Mouse (Mus musculus) limb, embryonic 15.5 days (tissue): ENCODE results near the gene Abr. TPM values are rescaled to one million over a fixed set of nuclear protein-coding genes. Genes with fewer than 3 reads are reported as not detected.

Source experiments
- ATAC-seq: fragments of 200-750 bp; cut with Nextera tagmentation; 2 replicates; pipeline ENCODE4 v1.8.0; 2017; ENCODE audit warnings: low read depth, moderate TSS enrichment; ENCODE audit not compliant: insufficient number of reproducible peaks, low FRiP score, low TSS enrichment
- H3K27ac ChIP-seq: fragments of 300-500 bp; sonication (generic); 2 replicates; pipeline ENCODE4 v1.5.1; 2015; ENCODE audit warnings: moderate library complexity, mild to moderate bottlenecking, inconsistent platforms
- H3K27me3 ChIP-seq: fragments of 300-500 bp; sonication (generic); 2 replicates; pipeline ENCODE4 v1.6.1; 2015; ENCODE audit warnings: inconsistent platforms
- H3K36me3 ChIP-seq: fragments of 300-500 bp; sonication (generic); 2 replicates; pipeline ENCODE4 v1.6.1; 2015; ENCODE audit warnings: inconsistent platforms
- H3K4me1 ChIP-seq: fragments of 300-500 bp; sonication (generic); 2 replicates; pipeline ENCODE4 v1.6.1; 2015; ENCODE audit warnings: inconsistent platforms
- H3K4me2 ChIP-seq: fragments of 300-500 bp; sonication (generic); 2 replicates; pipeline ENCODE4 v1.6.1; 2015; ENCODE audit warnings: mild to moderate bottlenecking, inconsistent platforms
- H3K4me3 ChIP-seq: fragments of 300-500 bp; sonication (generic); 2 replicates; pipeline ENCODE4 v1.5.1; 2015; ENCODE audit warnings: mild to moderate bottlenecking, inconsistent platforms
- H3K9ac ChIP-seq: fragments of 300-500 bp; sonication (generic); 2 replicates; pipeline ENCODE4 v1.6.1; 2015; ENCODE audit warnings: inconsistent platforms
- H3K9me3 ChIP-seq: fragments of 300-500 bp; sonication (generic); 2 replicates; pipeline ENCODE4 v1.6.1; 2016; ENCODE audit warnings: inconsistent platforms
- WGBS: fragments of 180-500 bp; shearing (Covaris S2); methylation state at CpG from one replicate; pipeline ENCODE4 v1.1.7; 2015; 5-methylcytosine and 5-hydroxymethylcytosine counted together
- polyA plus RNA-seq: library from polyadenylated mRNA; unstranded; fragments of >200 nt; fragmentation: Nextera tagmentation; extraction: Ambion mirVana; gene quantifications from 2 replicates; pipeline ENCODE4 v1.2.1, GENCODE M21; 2015

The Abr gene
- polyA plus RNA-seq, 1 experiment from 2014 or later = 31.9 TPM

DNA sequence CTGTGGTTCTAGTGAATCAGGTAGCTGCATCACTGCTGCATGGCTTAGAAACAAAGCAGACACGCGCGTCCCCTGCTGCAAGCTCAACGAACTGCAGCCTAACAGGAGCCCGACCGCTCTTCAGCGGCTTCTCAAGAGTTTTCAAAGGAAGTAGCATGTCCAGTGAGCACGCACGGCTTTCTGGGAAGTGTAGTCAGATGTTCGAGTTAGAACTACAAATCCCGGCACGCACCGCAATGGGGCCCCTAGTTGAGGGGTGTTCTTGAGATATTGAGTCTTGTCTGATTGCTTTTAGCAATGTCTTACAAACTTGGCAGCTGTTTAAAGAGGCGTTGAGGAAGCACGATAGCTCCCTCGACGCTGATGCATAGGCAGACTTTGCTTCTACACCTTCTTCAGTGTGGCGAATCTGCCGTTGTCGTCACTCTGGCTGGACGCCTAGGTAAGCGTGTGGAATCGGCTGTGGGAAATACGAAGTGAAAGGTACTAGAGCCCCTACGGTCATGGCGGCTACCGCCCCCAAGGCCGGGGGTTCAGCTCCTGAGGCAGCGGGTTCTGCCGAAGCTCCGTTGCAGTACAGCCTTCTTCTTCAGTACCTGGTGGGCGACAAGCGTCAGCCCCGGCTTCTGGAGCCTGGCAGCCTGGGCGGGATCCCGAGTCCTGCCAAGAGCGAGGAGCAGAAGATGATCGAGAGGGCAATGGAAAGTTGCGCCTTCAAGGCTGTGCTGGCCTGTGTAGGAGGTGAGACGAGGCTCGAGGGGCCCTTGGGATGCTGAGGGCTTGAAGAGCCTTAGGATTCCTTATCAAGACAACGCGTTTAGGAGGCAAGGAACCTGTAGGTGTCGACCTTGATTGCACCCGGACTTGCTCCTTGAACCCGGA is 215.2 kb downstream of the Abr start, which contains the start of gene Timm22:
TSS of gene Timm22 (plus strand) at position 251 of the 882 bp plus-strand sequence.
- ATAC-seq = peak; percentile 95
- Histone ChIP-seq H3K4me1 (peaks cover 18% of the 10 kb centered on the region; the same call in 1 of the 2 replicates), H3K27ac (peak within 1 kb of the TSS; percentile 89), H3K9me3 (no peaks in the 10 kb centered on the region), H3K4me3 (peak within 1 kb of the TSS; percentile 66), H3K36me3 (peaks cover 21% of the 10 kb centered on the region), H3K27me3 (no peaks in the 10 kb centered on the region), H3K4me2 (peak within 1 kb of the TSS; percentile 68), H3K9ac (peak within 1 kb of the TSS; percentile 83)
- under 1% methylated on average over 46 of the region's 46 CpGs for WGBS

DNA sequence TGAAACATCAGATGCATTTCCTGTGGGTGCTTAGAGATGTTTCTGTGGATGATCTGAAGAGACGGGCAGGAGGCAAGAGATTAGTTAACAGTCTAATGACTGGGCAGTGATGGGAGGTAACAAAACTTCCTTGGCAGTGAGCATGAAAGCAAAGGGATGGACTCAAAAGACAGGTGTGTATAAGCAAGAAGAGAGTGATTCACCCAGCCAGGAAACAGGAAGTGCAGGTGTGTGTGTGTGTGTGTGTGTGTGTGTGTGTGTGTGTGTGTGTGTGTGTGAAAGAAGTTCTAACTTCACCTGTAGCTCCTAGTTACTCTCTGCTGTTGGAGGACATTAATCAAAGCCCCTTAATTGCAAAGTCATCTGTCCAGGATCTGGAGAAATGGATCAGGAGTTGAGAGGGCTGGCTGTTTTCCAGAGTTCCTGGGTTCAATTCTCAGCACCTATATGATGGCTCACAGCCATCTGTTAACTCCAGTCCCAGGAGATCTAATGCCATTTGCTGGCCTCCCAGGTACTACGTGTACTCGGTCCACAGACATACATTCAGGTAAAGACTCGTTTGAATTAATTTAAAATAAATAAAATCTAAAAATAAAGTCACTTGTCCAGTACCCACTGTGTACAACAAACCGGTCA is 216.4 kb downstream of the Abr start:
- ATAC-seq = no peak
- H3K36me3 ChIP-seq = peaks cover 12% of the 10 kb centered on the region
- no peak overlapping the region for H3K4me3 ChIP-seq
- 78% methylated on average over 5 of the region's 5 CpGs for WGBS
- H3K9ac ChIP-seq = no peak overlapping the region
- no peak overlapping the region for H3K4me2 ChIP-seq
- H3K4me1 ChIP-seq = peaks cover 21% of the 10 kb centered on the region
- H3K27me3 ChIP-seq = no peaks in the 10 kb centered on the region
- H3K27ac ChIP-seq = no peak overlapping the region
- no peaks in the 10 kb centered on the region for H3K9me3 ChIP-seq

DNA sequence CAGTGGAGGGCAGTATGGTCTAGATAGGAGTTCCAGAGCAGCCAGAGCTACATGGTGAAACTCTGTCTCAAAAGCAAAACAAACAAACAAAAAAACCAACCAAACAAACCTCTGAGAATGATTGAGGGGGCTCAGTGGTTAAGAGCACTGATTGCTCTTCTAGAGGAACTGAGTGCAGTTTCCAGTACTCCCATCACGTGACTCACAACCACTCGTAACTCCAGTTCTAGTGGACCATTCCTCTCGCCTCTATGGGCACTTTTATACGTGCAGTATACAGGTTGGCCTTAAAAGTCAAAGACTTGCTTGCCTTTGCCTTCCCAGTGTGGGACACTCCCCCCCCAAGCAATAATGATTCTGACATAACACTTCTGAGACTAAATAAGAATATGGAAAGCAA is 217.0 kb downstream of the Abr start:
- Histone ChIP-seq H3K4me3 (no peak overlapping the region), H3K9ac (no peak overlapping the region), H3K27me3 (no peaks in the 10 kb centered on the region), H3K9me3 (no peaks in the 10 kb centered on the region), H3K36me3 (peaks cover 11% of the 10 kb centered on the region), H3K4me1 (peaks cover 24% of the 10 kb centered on the region), H3K27ac (no peak overlapping the region), H3K4me2 (no peak overlapping the region)
- WGBS = 67% methylated on average over 4 of the region's 4 CpGs
- ATAC-seq = no peak

DNA sequence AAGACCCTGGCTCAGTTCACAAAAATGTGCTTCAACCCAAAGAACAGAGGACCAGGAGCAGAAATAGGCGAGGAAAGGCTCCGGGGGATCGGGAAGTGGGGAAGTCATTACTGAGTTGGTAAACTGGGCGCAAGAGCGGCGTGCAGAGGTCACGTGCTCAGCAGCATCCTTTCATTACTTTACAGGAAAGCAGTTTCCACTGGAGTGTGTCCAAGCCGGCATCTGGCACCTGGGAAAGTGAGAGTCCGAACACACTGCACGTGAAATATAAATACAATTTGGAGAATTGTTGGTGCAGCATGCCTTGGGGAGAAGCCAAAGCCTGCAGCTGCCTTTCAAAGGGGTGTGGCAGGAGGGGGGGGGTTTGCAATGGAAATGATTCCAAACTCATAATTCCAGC is 220.7 kb downstream of the Abr start:
- H3K4me3 ChIP-seq = no peak overlapping the region
- WGBS = 24% methylated on average over 10 of the region's 10 CpGs
- no peak overlapping the region for H3K4me2 ChIP-seq
- no peak overlapping the region for H3K9ac ChIP-seq
- no peaks in the 10 kb centered on the region for H3K36me3 ChIP-seq
- no peak for ATAC-seq
- H3K4me1 ChIP-seq = peaks cover 24% of the 10 kb centered on the region
- H3K27me3 ChIP-seq = no peaks in the 10 kb centered on the region
- H3K9me3 ChIP-seq = no peaks in the 10 kb centered on the region
- no peak overlapping the region; the same call in 1 of the 2 replicates for H3K27ac ChIP-seq

DNA sequence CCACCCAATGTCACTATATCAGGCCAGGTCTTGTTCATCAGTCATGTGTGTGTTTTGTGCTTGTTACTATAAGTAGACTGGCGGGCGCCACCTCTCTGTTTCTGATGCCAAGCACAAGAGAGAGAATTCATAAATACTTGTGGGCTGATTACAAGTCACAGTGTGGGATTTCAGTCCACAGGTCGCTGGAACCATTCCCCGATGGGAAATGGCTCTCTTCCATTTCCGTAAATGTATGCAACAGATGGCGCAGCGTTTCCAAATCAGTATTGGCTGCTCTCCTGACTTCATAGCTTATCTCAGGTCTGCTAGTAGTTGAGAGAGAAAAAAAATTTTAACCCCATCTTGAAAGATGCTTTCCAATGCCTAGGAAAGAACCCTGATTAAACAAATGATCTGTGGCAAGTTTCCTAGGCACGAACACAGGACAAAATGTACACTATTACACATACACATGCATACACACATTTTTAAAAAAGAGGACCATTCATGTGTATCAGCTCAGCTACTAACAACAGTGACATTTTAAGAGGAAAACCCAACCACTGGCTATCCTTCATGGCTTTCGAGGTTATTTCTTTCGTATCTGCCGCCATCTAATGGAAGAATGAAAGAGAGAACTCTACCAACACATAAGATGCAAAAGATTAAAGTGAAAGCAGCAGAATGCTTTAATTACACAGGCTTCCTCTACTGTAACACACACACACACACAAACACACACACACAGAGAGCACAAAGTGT is 222.4 kb downstream of the Abr start:
- Histone ChIP-seq H3K4me3 (peak overlapping the region; percentile 91), H3K27ac (peak overlapping the region; percentile 92), H3K9me3 (no peaks in the 10 kb centered on the region), H3K9ac (no peak overlapping the region), H3K4me1 (peaks cover 35% of the 10 kb centered on the region), H3K4me2 (peak overlapping the region; percentile 82), H3K36me3 (no peaks in the 10 kb centered on the region), H3K27me3 (no peaks in the 10 kb centered on the region)
- 6% methylated on average over 11 of the region's 11 CpGs for WGBS
- ATAC-seq = peak; percentile 8; the same call in 1 of the 2 replicates

DNA sequence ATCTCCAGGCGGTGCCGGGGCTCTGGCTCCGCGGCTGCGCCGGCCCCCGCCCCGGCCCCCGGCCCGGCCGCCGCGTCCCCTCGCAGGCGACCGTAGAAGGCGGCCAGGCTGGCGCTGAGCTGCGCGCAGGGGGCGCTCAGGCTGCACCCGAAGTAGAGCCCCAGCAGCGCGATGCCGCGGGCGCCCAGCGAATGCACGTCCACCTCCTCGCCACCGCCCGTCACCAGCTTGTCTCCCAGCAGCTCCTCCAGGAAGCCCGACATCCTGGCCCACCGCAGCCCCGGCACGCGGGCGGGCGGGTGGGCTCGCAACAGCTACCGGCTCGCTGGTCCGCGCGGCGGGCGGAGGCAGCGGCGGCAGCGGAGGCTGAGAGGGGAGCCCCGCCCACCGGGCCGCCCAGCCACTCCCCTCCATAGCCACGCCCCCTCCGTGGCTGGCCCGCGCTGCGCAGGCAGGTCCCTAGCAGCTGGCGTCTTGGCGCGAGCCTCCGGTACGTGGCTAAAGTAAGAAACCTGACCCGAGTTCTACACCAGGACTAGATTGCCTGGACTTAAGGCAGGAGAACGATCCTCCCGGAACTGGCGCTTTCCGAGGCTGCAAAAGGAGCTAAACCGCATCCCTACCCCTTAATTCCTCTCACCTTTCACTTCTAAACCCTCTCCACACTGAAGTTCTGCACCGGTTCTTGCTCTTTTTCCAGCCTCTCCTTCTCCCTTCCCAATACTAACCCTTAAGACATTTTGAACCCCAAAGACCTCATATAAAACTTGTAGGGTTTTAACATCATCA is 223.1 kb downstream of the Abr start, which contains the start of gene Nxn:
TSS of gene Nxn (minus strand) at position 343 of the 789 bp plus-strand sequence.
- peak within 1 kb of the TSS; percentile 92 for H3K27ac ChIP-seq
- peaks cover 37% of the 10 kb centered on the region for H3K4me1 ChIP-seq
- peak; percentile 86 for ATAC-seq
- WGBS = 1% methylated on average over 51 of the region's 70 CpGs
- H3K36me3 ChIP-seq = no peaks in the 10 kb centered on the region
- no peaks in the 10 kb centered on the region for H3K9me3 ChIP-seq
- H3K9ac ChIP-seq = peak within 1 kb of the TSS; percentile 76
- H3K4me2 ChIP-seq = peak within 1 kb of the TSS; percentile 82
- no peaks in the 10 kb centered on the region for H3K27me3 ChIP-seq
- H3K4me3 ChIP-seq = peak within 1 kb of the TSS; percentile 91

DNA sequence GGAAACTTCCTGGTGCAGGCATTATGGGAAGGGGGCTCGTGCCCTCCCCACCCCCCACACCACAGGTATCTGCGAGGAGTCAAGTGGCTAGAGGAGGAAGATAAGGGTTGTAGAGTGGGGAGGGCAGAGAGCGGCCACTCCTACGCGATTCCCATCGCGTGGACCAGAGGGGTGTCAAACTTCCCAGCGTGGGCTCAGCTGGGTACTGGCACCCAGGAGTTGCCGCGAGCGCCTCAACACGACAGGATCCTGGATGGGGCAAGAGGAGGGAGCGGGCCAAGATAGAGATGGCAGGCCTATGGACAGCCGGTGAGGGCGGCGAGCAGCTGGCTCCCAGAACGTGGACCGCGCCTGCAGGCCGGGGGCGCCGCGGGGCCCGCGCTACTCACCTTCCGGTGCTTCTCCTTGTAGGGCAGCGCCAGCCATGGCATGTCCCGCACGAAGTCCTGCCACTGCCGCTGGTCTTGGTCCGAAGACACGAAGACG is 223.8 kb downstream of the Abr start:
- peak overlapping the region; percentile 82 for H3K4me2 ChIP-seq
- H3K27me3 ChIP-seq = no peaks in the 10 kb centered on the region
- WGBS = under 1% methylated on average over 30 of the region's 33 CpGs
- H3K4me1 ChIP-seq = peaks cover 37% of the 10 kb centered on the region
- H3K27ac ChIP-seq = peak overlapping the region; percentile 92
- no peaks in the 10 kb centered on the region for H3K36me3 ChIP-seq
- peak overlapping the region; percentile 76 for H3K9ac ChIP-seq
- no peaks in the 10 kb centered on the region for H3K9me3 ChIP-seq
- peak; percentile 26; the same call in 1 of the 2 replicates for ATAC-seq
- peak overlapping the region; percentile 91 for H3K4me3 ChIP-seq

DNA sequence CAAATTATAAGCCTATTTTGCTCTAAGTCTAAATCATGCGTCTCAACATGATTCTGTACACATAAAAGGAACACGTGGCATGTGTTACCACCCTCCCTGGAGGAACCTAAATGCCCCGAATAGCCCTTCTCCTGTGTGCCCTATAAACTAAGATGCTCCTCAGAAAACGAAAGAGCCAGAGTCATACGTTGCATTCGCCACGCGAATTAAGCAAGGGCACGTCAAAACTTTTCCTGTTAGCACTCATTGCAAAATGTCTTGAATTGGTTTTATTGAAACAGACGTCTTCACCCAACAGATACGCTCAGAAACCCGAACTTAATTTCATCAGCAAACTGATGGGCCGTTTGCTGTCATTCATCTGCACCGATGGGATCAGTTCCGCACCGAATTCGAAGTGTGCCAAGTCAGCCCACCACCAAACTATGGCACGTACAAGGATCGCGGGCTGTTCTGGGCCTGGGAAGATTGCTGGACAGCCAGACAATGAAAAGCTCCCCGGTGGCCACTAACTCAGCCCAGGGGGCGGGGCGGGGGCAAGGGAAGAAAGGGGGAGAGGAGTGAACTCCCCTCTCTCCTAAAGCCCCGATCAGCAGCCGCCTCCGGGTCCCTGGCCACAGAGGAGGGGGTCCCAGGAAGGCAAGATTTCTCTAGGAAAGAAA is 224.3 kb downstream of the Abr start:
- peak overlapping the region; percentile 82 for H3K4me2 ChIP-seq
- peak overlapping the region; percentile 92 for H3K27ac ChIP-seq
- under 1% methylated on average over 26 of the region's 26 CpGs for WGBS
- no peak; the same call in 1 of the 2 replicates for ATAC-seq
- H3K27me3 ChIP-seq = no peaks in the 10 kb centered on the region
- peaks cover 43% of the 10 kb centered on the region for H3K4me1 ChIP-seq
- H3K9me3 ChIP-seq = no peaks in the 10 kb centered on the region
- peak overlapping the region; percentile 91 for H3K4me3 ChIP-seq
- peak overlapping the region; percentile 76 for H3K9ac ChIP-seq
- 0 out of 2 replicates have a peak, but pooled peaks cover 2% of the 10 kb centered on the region for H3K36me3 ChIP-seq

DNA sequence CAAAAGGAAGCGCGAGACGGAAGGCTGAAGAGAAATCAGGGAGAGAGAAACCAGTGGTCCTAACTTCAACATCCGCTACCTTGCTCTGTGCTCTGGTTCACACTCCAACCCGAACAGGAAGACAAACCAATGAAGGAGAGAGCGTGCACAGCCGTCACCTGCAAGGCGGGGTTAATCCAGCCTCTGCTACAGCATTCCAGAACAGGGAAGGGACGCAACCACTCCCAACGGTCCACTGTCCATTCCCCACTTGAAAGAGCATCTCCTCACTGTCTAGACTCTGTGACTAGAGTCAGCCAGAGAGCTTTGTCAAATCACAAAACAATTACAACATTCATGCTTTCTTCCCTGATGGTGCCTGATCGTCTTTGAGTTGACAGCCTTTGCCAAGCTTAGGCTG is 229.1 kb downstream of the Abr start:
- ATAC-seq = no peak
- Histone ChIP-seq H3K4me2 (no peak overlapping the region), H3K4me1 (peaks cover 38% of the 10 kb centered on the region), H3K9ac (no peak overlapping the region), H3K9me3 (no peaks in the 10 kb centered on the region), H3K4me3 (no peak overlapping the region), H3K27ac (no peak overlapping the region), H3K36me3 (peaks cover 25% of the 10 kb centered on the region; the same call in 1 of the 2 replicates), H3K27me3 (no peaks in the 10 kb centered on the region)
- 86% methylated on average over 11 of the region's 11 CpGs for WGBS

DNA sequence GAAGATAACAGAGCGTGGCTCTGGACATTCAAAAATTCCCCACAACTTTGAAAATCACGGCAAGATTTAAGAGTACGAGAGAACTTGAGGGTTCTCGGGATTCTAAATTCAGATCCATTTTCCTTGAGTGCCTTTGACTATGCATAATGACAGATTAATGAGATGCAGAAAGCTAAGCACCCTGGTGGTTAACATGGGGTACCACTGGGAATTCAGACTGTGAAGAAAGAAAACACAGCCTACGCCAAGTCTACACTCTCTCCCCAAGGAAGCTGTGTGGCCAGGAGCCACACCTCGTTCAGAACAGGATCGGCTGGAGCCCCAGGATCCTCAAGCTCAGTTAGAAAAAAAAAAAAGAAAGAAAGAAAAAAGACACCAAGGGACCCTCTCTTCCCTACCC is 229.6 kb downstream of the Abr start:
- Histone ChIP-seq H3K4me2 (no peak overlapping the region), H3K4me1 (peaks cover 41% of the 10 kb centered on the region), H3K4me3 (no peak overlapping the region), H3K9me3 (no peaks in the 10 kb centered on the region), H3K27me3 (no peaks in the 10 kb centered on the region), H3K9ac (no peak overlapping the region), H3K36me3 (peaks cover 25% of the 10 kb centered on the region; the same call in 1 of the 2 replicates), H3K27ac (no peak overlapping the region)
- 77% methylated on average over 7 of the region's 7 CpGs for WGBS
- ATAC-seq = no peak
